Mouse (Mus musculus) mesoderm, embryonic 11.5 days (tissue): ENCODE results near the gene Parvb.

ENCODE experiments used
- DNase-seq: peaks from one replicate; pipeline ENCODE4 v3.0.0-alpha.2; 2012; ENCODE audit warnings: low read depth, low spot score

The Parvb gene

GRCm38 (mm10) chr15:84291097-84291496, 59.3 kb downstream of the Parvb start:
- no peak for DNase-seq

DNA sequence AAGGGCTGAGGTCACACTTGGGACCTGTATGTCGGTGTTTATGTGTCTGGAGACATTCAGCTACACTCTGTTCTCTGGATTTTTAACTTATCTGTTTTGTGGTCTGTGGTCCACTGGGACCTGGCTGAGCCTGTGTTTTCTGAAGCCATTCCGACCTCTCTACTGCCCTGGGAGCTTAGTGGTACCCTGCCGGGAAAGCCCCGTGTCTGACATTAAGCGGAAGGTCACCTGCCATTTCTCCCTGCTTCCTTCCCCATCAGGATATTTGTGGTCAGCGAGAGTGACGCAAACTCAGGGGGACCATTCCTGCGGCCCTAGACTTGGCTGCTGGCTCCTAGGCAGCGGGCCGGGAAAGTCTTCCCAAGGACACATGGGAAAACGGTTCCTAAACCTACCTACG, 61.7 kb downstream of the Parvb start:
- DNase-seq = no peak

DNA sequence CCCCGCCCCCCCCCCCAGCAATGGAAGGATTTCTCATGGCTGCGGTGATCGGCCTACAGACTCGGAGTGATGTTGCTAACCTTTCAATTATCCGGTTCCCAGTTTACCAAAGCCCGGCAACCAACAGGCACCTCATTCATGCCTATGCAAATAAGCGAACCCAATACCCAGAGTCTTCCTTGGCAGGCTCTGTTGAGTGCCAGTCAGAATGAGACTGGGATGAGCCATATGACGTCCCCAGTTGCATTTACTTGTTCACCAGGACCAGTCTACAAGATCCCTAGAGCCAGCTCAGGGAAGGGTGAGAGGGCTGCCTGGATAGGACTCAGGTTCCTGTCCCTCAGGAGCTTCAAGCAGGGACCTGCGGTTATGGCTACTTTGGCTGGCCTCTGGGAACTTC, 62.5 kb downstream of the Parvb start:
- no peak for DNase-seq

DNA sequence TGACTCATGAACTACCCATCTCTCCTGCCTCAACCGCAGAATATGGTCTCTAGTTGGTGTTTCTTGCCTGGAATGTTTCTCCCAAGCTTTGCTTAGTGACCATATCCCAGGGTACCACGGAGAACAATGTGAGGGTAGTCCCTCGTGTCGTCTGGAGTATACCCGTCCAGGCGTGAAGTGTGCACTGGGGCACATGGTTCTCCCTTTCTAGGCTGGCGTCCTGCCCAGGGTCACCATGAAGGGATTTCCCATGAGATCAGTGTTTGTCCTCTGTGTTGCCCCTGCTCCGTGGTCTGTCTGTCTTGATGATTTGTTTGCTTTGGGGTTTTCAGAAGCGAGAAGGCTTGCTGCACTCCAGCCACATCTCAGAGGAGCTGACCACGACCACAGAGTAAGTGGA, 63.4 kb downstream of the Parvb start:
- DNase-seq = no peak

DNA sequence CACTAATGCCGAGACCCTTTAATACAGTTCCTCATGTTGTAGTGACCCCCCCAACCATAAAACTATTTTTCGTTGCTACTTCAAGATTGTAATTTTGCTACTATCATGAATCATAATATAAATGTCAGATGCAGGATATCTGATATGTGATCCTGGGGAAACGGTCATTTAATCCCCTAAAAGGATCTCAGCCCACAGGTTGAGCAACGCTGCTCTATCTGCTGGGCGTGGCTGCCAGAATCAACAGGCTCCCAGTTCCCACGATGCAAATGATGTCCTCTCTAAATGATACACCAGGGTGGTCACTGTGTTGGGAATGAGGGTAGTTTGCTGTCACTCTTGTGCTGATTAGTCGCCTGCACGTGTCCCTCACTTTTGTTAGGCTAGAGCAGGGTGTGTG, 65.6 kb downstream of the Parvb start:
- DNase-seq = no peak

DNA sequence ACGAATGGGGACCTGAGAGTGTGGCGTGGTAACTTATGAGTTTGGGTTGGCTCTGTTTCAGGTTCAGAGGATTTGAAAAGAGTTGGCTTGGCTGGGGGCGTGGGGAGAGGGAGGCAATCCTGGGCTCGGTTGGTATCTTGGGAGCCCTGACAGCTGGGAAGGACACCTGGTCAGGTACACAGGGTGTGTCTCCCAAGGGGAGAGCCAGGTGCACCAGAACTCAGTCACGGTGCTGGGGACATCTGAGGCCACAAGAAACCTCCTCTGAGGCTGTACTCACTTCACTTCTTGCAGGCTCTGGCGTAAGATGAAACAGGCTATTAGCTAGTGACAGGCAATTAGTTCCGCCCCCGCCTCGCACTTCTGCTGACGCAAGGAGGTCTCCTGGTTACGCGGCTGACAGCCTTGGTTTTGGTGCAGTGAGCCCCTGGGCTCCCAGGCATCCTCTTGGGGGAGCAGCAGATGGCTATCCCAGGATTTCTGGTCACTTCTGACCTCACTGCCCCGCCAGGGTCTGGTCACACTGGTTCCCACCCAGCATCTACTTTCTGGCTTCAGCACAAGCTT, 67.0 kb downstream of the Parvb start:
- peak; percentile 78 for DNase-seq

GRCm38 (mm10) chr15:84299662-84300333, 68.0 kb downstream of the Parvb start:
- DNase-seq = peak; percentile 77

GRCm38 (mm10) chr15:84300591-84300990, 68.7 kb downstream of the Parvb start:
- DNase-seq = no peak

DNA sequence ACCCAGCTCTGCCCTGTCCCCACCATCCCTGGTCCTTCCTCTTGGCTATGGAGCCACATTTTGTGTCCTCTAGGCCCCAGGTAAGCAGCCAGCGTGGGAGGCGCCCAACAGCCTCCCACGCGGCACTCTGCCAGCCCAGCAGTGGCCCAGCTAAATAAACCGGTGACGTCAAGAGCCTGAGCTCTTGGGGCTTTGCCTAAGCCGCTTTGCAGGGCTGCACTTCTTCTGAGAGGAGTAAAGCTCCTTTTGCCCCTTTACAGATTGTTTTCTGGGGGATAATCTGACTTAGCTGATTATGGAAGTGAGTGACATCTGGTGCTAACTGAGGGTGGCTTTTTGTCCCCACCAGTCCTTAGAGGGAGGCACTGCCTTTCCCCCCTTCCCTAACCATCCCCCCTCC, 69.2 kb downstream of the Parvb start:
- no peak for DNase-seq

GRCm38 (mm10) chr15:84301641-84302420, 70.0 kb downstream of the Parvb start:
- DNase-seq = no peak

GRCm38 (mm10) chr15:84303264-84303663, 71.4 kb downstream of the Parvb start:
- DNase-seq = no peak

- no peak for DNase-seq
Observed at GRCm38 (mm10) chr15:84305333-84305732, 73.5 kb downstream of the Parvb start.

GRCm38 (mm10) chr15:84310271-84310670, 78.4 kb downstream of the Parvb start:
- DNase-seq = no peak

DNA sequence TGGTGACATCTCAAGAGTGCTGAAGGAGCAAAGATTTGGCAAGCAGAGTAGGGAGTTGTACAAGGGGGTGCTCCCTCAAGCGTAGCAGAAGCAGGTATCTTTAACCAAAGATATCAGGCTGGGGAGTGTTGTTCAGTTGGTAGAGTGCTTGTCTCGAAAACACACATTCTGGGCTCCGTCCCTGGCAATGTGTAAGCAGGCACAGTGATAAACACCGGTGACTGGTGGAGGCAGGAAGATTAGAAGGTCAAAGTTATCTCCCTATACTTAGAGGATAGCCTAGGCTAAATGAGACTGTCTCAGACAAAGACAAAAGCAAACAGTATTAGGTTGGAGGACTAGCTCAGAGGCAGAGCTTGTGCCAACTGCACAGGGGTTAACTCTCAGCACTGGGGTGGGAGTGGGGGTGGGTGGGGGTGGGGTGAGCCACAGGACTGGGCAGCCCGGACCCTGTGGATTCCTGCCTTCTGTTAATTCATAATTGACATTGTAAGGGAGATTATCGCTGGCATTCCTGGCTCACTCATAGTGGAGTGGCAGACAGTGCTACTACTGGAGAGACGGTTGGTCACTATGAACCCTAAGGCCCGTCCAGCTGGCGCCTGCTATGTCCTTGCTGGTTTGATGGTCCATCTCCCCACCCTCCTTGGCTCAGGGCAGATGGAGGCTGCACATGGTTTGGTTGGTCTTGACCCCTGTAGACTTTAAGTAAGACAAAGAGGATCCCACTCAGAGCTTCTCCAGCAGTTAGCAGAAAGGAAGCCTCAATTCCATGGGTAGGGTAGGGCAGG, 79.6 kb downstream of the Parvb start:
- DNase-seq = no peak

DNA sequence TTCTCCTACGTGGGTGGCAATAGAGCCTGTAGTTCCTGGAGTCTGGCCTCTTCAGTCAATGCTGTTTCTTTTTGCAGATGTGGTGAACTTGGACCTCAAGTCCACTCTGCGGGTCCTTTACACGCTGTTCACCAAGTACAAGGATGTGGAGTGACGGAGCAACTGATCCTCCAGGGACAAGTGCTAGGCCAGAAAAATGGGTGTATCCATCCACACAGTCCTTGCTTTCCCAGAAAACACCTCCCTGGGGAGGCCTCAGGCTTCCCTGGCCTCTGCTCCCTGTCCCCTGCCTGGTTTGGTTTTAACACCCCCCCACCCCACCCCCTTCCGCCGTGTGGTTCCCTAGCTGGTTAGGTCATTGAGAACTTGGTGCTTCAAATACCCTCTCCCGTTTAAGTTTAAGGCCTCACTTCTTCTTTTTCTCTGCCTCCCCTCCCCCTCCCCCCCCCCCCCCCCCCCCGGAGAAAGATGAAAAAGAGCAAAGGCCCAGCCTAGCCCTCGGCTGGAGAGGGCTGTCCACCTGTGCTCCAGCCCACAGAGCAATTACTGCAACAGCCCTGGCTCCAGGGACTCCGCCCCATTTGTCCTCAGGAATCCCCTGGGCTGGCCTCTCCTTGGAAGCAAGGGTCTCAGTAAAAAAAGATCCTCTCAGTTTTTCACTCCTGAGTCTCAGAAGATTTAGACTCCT, 81.2 kb downstream of the Parvb start:
- no peak for DNase-seq

DNA sequence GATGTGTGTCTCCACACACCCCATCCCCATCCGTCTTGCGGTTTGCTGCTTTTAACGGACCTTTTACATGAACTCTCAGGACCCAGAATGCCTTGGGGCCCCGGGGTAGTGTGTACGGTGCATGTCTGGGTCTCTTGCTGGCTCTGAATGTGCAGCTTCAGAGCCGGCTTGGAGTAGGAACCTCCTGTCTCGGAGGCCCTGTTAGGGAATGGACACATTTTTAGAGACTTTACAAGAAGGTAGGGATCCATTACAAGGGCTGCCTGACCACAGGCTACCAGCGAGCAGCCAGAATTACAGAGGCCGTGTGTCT, 81.7 kb downstream of the Parvb start:
- no peak for DNase-seq

GRCm38 (mm10) chr15:84314420-84315080, 82.7 kb downstream of the Parvb start:
- DNase-seq = no peak

DNA sequence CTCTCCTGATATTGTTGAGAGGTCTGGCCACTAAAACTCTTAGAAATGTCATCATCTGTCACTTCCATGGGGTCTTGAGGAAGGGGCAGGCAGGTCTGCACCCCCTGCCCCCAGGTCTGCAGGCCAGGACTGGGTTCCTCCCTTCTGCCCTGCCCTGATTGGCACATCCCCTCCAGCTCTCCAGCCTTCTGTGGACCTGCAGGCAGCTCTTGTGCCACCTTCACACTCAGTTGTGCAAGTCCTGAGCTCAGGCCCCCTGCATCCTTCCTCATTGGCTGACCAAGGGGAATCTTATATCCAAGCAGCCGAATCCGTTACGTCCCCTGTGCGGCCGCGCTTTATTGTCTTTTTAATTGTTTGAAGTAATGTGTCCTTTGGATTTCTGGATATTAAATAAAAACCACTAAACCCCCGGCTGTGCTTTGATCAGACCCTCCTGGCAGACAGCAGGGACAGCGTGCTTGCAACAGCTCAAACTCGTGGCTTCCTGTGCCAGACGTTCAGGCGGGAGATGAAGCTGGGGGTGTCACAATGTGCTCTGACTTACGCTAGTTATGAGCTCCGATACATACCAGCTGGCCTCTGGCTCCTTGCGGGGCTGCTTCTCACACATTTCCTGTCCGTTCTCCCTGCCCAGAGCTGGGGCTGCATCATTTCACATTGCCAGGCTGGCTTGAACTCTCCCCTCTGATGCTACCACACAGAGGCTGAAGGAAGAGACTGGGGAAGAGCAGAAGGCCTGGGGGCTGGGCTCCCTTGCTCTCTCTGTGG, 83.6 kb downstream of the Parvb start:
- no peak for DNase-seq

- no peak for DNase-seq
Observed at GRCm38 (mm10) chr15:84319393-84319792, 87.5 kb downstream of the Parvb start.

- no peak for DNase-seq
Observed at GRCm38 (mm10) chr15:84321544-84322174, 89.8 kb downstream of the Parvb start.
